Mouse (Mus musculus): ENCODE measurements at regions not wholly inside any gene's neighbourhood (a gene's known extent, or its start where the extent isn't known, plus 50 kb on each side); places are given as distances from the start of the nearest gene placed in this dataset.

GRCm38 (mm10) chr11:111155023-111155422, 89.1 kb downstream of the Kcnj2 start:
- no peak overlapping the region for H3K27ac ChIP-seq (ENCODE audit: insufficient read depth, low read length)
- H3K27me3 ChIP-seq (ENCODE audit: control insufficient read depth, insufficient read depth, low read length) = no peaks in the 10 kb centered on the region
- no peak overlapping the region for H3K4me3 ChIP-seq (ENCODE audit: extremely low read depth, insufficient read depth, insufficient read length)
- no peak for DNase-seq (ENCODE audit: low read depth in 1 of 2, low spot score in 2 of 2)
- no peaks in the 10 kb centered on the region for H3K36me3 ChIP-seq (ENCODE audit: control insufficient read depth, insufficient read depth, low read length)
- H3K4me1 ChIP-seq (ENCODE audit: control insufficient read depth, insufficient read depth, insufficient read length) = no peaks in the 10 kb centered on the region
- TF ChIP-seq CTCF (IDR thresholded peaks at IDR 0.05; ENCODE audit: extremely low read depth, insufficient read depth, insufficient read length, insufficient replicate concordance) (no peak), POLR2A (IDR thresholded peaks at IDR 0.05; ENCODE audit: low read depth, low read length) (no peak)
- 90% methylated on average over 7 of the region's 7 CpGs for WGBS

- H3K27me3 ChIP-seq (ENCODE audit: control insufficient read depth, insufficient read depth, low read length) = no peaks in the 10 kb centered on the region
- no peaks in the 10 kb centered on the region for H3K36me3 ChIP-seq (ENCODE audit: control insufficient read depth, insufficient read depth, low read length)
- H3K4me3 ChIP-seq (ENCODE audit: extremely low read depth, insufficient read depth, insufficient read length) = no peak overlapping the region
- H3K27ac ChIP-seq (ENCODE audit: insufficient read depth, low read length) = no peak overlapping the region
- no peaks in the 10 kb centered on the region for H3K4me1 ChIP-seq (ENCODE audit: control insufficient read depth, insufficient read depth, insufficient read length)
- TF ChIP-seq CTCF (IDR thresholded peaks at IDR 0.05; ENCODE audit: extremely low read depth, insufficient read depth, insufficient read length, insufficient replicate concordance) (no peak), POLR2A (IDR thresholded peaks at IDR 0.05; ENCODE audit: low read depth, low read length) (no peak)
- no peak for DNase-seq (ENCODE audit: low read depth in 1 of 2, low spot score in 2 of 2)
- 55% methylated on average over 7 of the region's 7 CpGs for WGBS
These were observed 89.8 kb downstream of the Kcnj2 start for GRCm38 (mm10) chr11:111155747-111156146.

GRCm38 (mm10) chr11:111159299-111159698, 93.3 kb downstream of the Kcnj2 start:
- Histone ChIP-seq H3K27me3 (ENCODE audit: control insufficient read depth, insufficient read depth, low read length) (no peaks in the 10 kb centered on the region), H3K4me3 (ENCODE audit: extremely low read depth, insufficient read depth, insufficient read length) (no peak overlapping the region), H3K4me1 (ENCODE audit: control insufficient read depth, insufficient read depth, insufficient read length) (no peaks in the 10 kb centered on the region), H3K36me3 (ENCODE audit: control insufficient read depth, insufficient read depth, low read length) (no peaks in the 10 kb centered on the region), H3K27ac (ENCODE audit: insufficient read depth, low read length) (no peak overlapping the region)
- TF ChIP-seq CTCF (IDR thresholded peaks at IDR 0.05; ENCODE audit: extremely low read depth, insufficient read depth, insufficient read length, insufficient replicate concordance) (no peak), POLR2A (IDR thresholded peaks at IDR 0.05; ENCODE audit: low read depth, low read length) (no peak)
- 82% methylated on average over 2 of the region's 2 CpGs for WGBS
- DNase-seq (ENCODE audit: low read depth in 1 of 2, low spot score in 2 of 2) = no peak

- DNase-seq (ENCODE audit: low read depth in 1 of 2, low spot score in 2 of 2) = no peak
- H3K27ac ChIP-seq (ENCODE audit: insufficient read depth, low read length) = no peak overlapping the region
- H3K4me3 ChIP-seq (ENCODE audit: extremely low read depth, insufficient read depth, insufficient read length) = no peak overlapping the region
- TF ChIP-seq POLR2A (IDR thresholded peaks at IDR 0.05; ENCODE audit: low read depth, low read length) (no peak), CTCF (IDR thresholded peaks at IDR 0.05; ENCODE audit: extremely low read depth, insufficient read depth, insufficient read length, insufficient replicate concordance) (no peak)
- no peaks in the 10 kb centered on the region for H3K4me1 ChIP-seq (ENCODE audit: control insufficient read depth, insufficient read depth, insufficient read length)
- no peaks in the 10 kb centered on the region for H3K36me3 ChIP-seq (ENCODE audit: control insufficient read depth, insufficient read depth, low read length)
- no peaks in the 10 kb centered on the region for H3K27me3 ChIP-seq (ENCODE audit: control insufficient read depth, insufficient read depth, low read length)
These were observed 98.9 kb downstream of the Kcnj2 start for GRCm38 (mm10) chr11:111164907-111165306.

GRCm38 (mm10) chr11:111170174-111170800, 104.3 kb downstream of the Kcnj2 start:
- TF ChIP-seq CTCF (IDR thresholded peaks at IDR 0.05; ENCODE audit: extremely low read depth, insufficient read depth, insufficient read length, insufficient replicate concordance) (no peak), POLR2A (IDR thresholded peaks at IDR 0.05; ENCODE audit: low read depth, low read length) (no peak)
- 58% methylated on average over 5 of the region's 5 CpGs for WGBS
- no peak for DNase-seq (ENCODE audit: low read depth in 1 of 2, low spot score in 2 of 2)
- H3K36me3 ChIP-seq (ENCODE audit: control insufficient read depth, insufficient read depth, low read length) = no peaks in the 10 kb centered on the region
- no peak overlapping the region for H3K4me3 ChIP-seq (ENCODE audit: extremely low read depth, insufficient read depth, insufficient read length)
- H3K27me3 ChIP-seq (ENCODE audit: control insufficient read depth, insufficient read depth, low read length) = no peaks in the 10 kb centered on the region
- no peaks in the 10 kb centered on the region for H3K4me1 ChIP-seq (ENCODE audit: control insufficient read depth, insufficient read depth, insufficient read length)
- no peak overlapping the region for H3K27ac ChIP-seq (ENCODE audit: insufficient read depth, low read length)

- no peak overlapping the region for H3K4me3 ChIP-seq (ENCODE audit: extremely low read depth, insufficient read depth, insufficient read length)
- no peaks in the 10 kb centered on the region for H3K36me3 ChIP-seq (ENCODE audit: control insufficient read depth, insufficient read depth, low read length)
- no peak overlapping the region for H3K27ac ChIP-seq (ENCODE audit: insufficient read depth, low read length)
- no peak for TF ChIP-seq POLR2A (IDR thresholded peaks at IDR 0.05; ENCODE audit: low read depth, low read length)
- no peak for TF ChIP-seq CTCF (IDR thresholded peaks at IDR 0.05; ENCODE audit: extremely low read depth, insufficient read depth, insufficient read length, insufficient replicate concordance)
- 88% methylated on average over 4 of the region's 4 CpGs for WGBS
- no peaks in the 10 kb centered on the region for H3K4me1 ChIP-seq (ENCODE audit: control insufficient read depth, insufficient read depth, insufficient read length)
- no peaks in the 10 kb centered on the region for H3K27me3 ChIP-seq (ENCODE audit: control insufficient read depth, insufficient read depth, low read length)
- DNase-seq (ENCODE audit: low read depth in 1 of 2, low spot score in 2 of 2) = no peak
These were observed 107.6 kb downstream of the Kcnj2 start for GRCm38 (mm10) chr11:111173525-111173924.

GRCm38 (mm10) chr11:111175566-111175965, 109.6 kb downstream of the Kcnj2 start:
- no peak overlapping the region for H3K27ac ChIP-seq (ENCODE audit: insufficient read depth, low read length)
- H3K27me3 ChIP-seq (ENCODE audit: control insufficient read depth, insufficient read depth, low read length) = no peaks in the 10 kb centered on the region
- TF ChIP-seq POLR2A (IDR thresholded peaks at IDR 0.05; ENCODE audit: low read depth, low read length) = no peak
- TF ChIP-seq CTCF (IDR thresholded peaks at IDR 0.05; ENCODE audit: extremely low read depth, insufficient read depth, insufficient read length, insufficient replicate concordance) = no peak
- H3K36me3 ChIP-seq (ENCODE audit: control insufficient read depth, insufficient read depth, low read length) = no peaks in the 10 kb centered on the region
- no peaks in the 10 kb centered on the region for H3K4me1 ChIP-seq (ENCODE audit: control insufficient read depth, insufficient read depth, insufficient read length)
- H3K4me3 ChIP-seq (ENCODE audit: extremely low read depth, insufficient read depth, insufficient read length) = no peak overlapping the region
- DNase-seq (ENCODE audit: low read depth in 1 of 2, low spot score in 2 of 2) = no peak
- WGBS = 80% methylated on average over 3 of the region's 3 CpGs

Measured in spleen, adult 2 months (tissue).